In the genomic region with DNA sequence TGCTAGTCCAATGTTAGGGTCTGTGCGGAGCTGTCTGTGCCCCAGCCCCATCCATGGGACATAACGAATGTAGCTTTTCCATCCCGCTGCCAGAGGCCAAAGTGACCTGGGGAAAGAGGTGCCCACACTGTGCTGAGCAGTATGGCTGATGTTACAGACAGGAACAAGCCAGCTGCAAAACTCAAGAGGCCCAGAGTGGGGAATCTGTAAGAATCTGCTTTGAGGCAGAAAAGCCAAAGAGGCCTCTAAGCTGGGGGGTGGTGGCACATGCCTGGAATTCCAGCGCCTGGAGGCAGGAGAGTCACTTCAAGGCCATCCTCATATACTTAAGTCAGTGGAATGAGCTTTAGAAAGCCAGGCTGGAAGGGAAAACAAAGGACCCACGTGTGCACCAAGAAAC, we compare ENCODE assay signal across 9 mouse cellular contexts. TPM values are rescaled to one million over a fixed set of nuclear protein-coding genes. Genes with fewer than 3 reads are reported as not detected.
DNase-seq lines count a peak whose midpoint lies in the region; ATAC-seq and TF ChIP-seq lines count a peak whose summit lies in the region.
"Had no signal": no experiment of that assay in that cellular context is flagged by ENCODE, and none has a peak within 500 bp of the region (broad histone marks: within the 10 kb centered on the region; RNA-seq: fewer than 3 reads in every experiment).

No protein-coding gene starts in this region.

- peak; percentile 47; the same call in 1 of the 2 replicates for ATAC-seq in heart, embryonic 12.5 days (ENCODE audit: insufficient number of reproducible peaks, low FRiP score)
- ATAC-seq in forebrain, embryonic 13.5 days = 0 out of 2 replicates have a peak, but pooled peaks have one; percentile 21

- no peak for TF ChIP-seq CTCF in ES-Bruce4 (IDR thresholded peaks at IDR 0.05; ENCODE audit: low read depth, low read length)

- peaks cover 38% of the 10 kb centered on the region for H3K36me3 ChIP-seq in heart, embryonic 12.5 days
- peaks cover 33% of the 10 kb centered on the region for H3K36me3 ChIP-seq in ES-Bruce4 (ENCODE audit: control insufficient read depth, insufficient read depth, low read length, poor library complexity, severe bottlenecking)
- H3K36me3 ChIP-seq in forebrain, embryonic 13.5 days (ENCODE audit: poor library complexity, severe bottlenecking) = peaks cover 36% of the 10 kb centered on the region

- no peaks in the 10 kb centered on the region for H3K27me3 ChIP-seq in heart, embryonic 12.5 days (replicated peaks)
- no peaks in the 10 kb centered on the region for H3K27me3 ChIP-seq in ES-Bruce4 (ENCODE audit: control insufficient read depth, insufficient read depth, low read length, poor library complexity, severe bottlenecking)
- no peaks in the 10 kb centered on the region for H3K27me3 ChIP-seq in forebrain, embryonic 13.5 days

- no peak overlapping the region for H3K4me3 ChIP-seq in heart, embryonic 12.5 days
- no peak overlapping the region for H3K4me3 ChIP-seq in ES-Bruce4 (ENCODE audit: low read depth, low read length)
- H3K4me3 ChIP-seq in forebrain, embryonic 13.5 days = no peak overlapping the region

- H3K27ac ChIP-seq in heart, embryonic 12.5 days (ENCODE audit: poor library complexity, severe bottlenecking) = peak overlapping the region; percentile 81
- peak overlapping the region; percentile 79 for H3K27ac ChIP-seq in ES-Bruce4 (ENCODE audit: insufficient read depth, low read length)
- peak overlapping the region; percentile 15; the same call in 1 of the 2 replicates for H3K27ac ChIP-seq in forebrain, embryonic 13.5 days

- peak overlapping the region; percentile 32 for H3K4me2 ChIP-seq in heart, embryonic 12.5 days
- H3K4me2 ChIP-seq in forebrain, embryonic 13.5 days = no peak overlapping the region

- peak overlapping the region; percentile 47 for H3K9ac ChIP-seq in heart, embryonic 12.5 days
- H3K9ac ChIP-seq in ES-Bruce4 (ENCODE audit: low read depth, poor library complexity, severe bottlenecking) = no peak overlapping the region
- no peak overlapping the region for H3K9ac ChIP-seq in forebrain, embryonic 13.5 days

- no peak for TF ChIP-seq POLR2A in ES-Bruce4 (IDR thresholded peaks at IDR 0.05; ENCODE audit: insufficient read depth, low read length)

- peak; percentile 77; the same call in 1 of the 2 replicates for TF ChIP-seq EP300 in ES-Bruce4 (IDR thresholded peaks at IDR 0.05; ENCODE audit: insufficient read depth, low read depth, low read length)

- H3K4me1 ChIP-seq in heart, embryonic 12.5 days (replicated peaks) = peaks cover 35% of the 10 kb centered on the region
- peaks cover 2% of the 10 kb centered on the region for H3K4me1 ChIP-seq in ES-Bruce4 (ENCODE audit: control insufficient read depth, insufficient read depth, low read length)
- H3K4me1 ChIP-seq in forebrain, embryonic 13.5 days = peaks cover 8% of the 10 kb centered on the region; the same call in 1 of the 2 replicates

- DNase-seq in heart, adult 18-20 months = no peak
- DNase-seq in lung, postnatal 36 days = peak; percentile 68
- DNase-seq in thymus, postnatal 36 days = no peak
- DNase-seq in MN1 (ENCODE audit: low spot score) = no peak
- DNase-seq in layer of hippocampus, adult 8-10 months (ENCODE audit: low spot score in 2 of 2) = no peak
- DNase-seq: kidney, adult 2 months had no signal

- WGBS in heart, embryonic 12.5 days = 38% methylated on average over 5 of the region's 5 CpGs
- WGBS in forebrain, embryonic 13.5 days = 37% methylated on average over 5 of the region's 5 CpGs

- H3K9me3 ChIP-seq in heart, embryonic 12.5 days (replicated peaks) = no peaks in the 10 kb centered on the region
- H3K9me3 ChIP-seq in ES-Bruce4 (replicated peaks; ENCODE audit: control insufficient read depth, insufficient read depth, low read length, poor library complexity, severe bottlenecking) = no peaks in the 10 kb centered on the region
- no peaks in the 10 kb centered on the region for H3K9me3 ChIP-seq in forebrain, embryonic 13.5 days (replicated peaks)

RNA-seq across cellular contexts. Expression of a gene that starts 18.2 kb away (rescaled TPM):
- 106 and 112 TPM in 2 replicates for polyA plus RNA-seq in heart, embryonic 12.5 days (2016; fragmentation: Nextera tagmentation; extraction: Ambion mirVana)
- 10 to 100 TPM; 20.2 to 20.3 TPM for total RNA-seq in heart, adult 18-20 months (2021)
- 54.0 and 61.1 TPM in 2 replicates for polyA plus RNA-seq in ES-Bruce4 (2011; ENCODE audit: insufficient read depth, insufficient read length, low read depth, missing spikeins)
- 94.9 and 95.0 TPM in 2 replicates for polyA plus RNA-seq in forebrain, embryonic 13.5 days (2015; fragmentation: Nextera tagmentation; extraction: Ambion mirVana)
- 10 to 100 TPM; 34.6 to 40.3 (median 37.5) TPM for total RNA-seq in layer of hippocampus, adult 8-10 months (2022)

RNA-seq across cellular contexts. Expression of a gene that starts 50.9 kb away (rescaled TPM):
- 35.0 and 35.2 TPM in 2 replicates for polyA plus RNA-seq in heart, embryonic 12.5 days (2016; fragmentation: Nextera tagmentation; extraction: Ambion mirVana)
- 100 to 1,000 TPM; 338 to 357 TPM for total RNA-seq in heart, adult 18-20 months (2021)
- 78.6 and 83.0 TPM in 2 replicates for polyA plus RNA-seq in ES-Bruce4 (2011; ENCODE audit: insufficient read depth, insufficient read length, low read depth, missing spikeins)
- 13.4 and 16.8 TPM in 2 replicates for polyA plus RNA-seq in forebrain, embryonic 13.5 days (2015; fragmentation: Nextera tagmentation; extraction: Ambion mirVana)
- total RNA-seq in layer of hippocampus, adult 8-10 months (2022) = 10 to 100 TPM in 2 of 4 experiments, 1 to 10 TPM in 2; 5.6 to 14.4 (median 9.6) TPM

Comparison
In these comparisons a context has a peak if more than half of its experiments do, and no peak if none do; other contexts are left out.
1. H3K27ac ChIP-seq: peak in every context shown above with its lines; median percentile 81 in heart, embryonic 12.5 days; 79 in ES-Bruce4; 15 in forebrain, embryonic 13.5 days.